Mouse (Mus musculus) lung, embryonic 16.5 days (tissue): ENCODE data around the gene Usp45. TPM values are rescaled to one million over a fixed set of nuclear protein-coding genes. Genes with fewer than 3 reads are reported as not detected.
"Not testable (repeated sequence)": the region's sequence is repeated elsewhere in the genome, so short reads cannot be mapped to it uniquely, and the experiment has no call there.

ENCODE experiments used
- ATAC-seq: fragments of 200-750 bp; cut with Nextera tagmentation; 2 replicates; pipeline ENCODE4 v1.8.0; 2017; ENCODE audit warnings: low read depth, mild to moderate bottlenecking, moderate library complexity
- H3K27ac ChIP-seq: fragments of 300-500 bp; sonication (generic); 2 replicates; pipeline ENCODE4 v1.5.1; 2014; ENCODE audit warnings: mild to moderate bottlenecking, control low read depth, low read length
- H3K27me3 ChIP-seq: fragments of 300-500 bp; sonication (generic); 2 replicates; pipeline ENCODE4 v1.6.1; 2014; ENCODE audit warnings: low read depth, low read length, mixed read lengths; ENCODE audit not compliant: control insufficient read depth, insufficient read depth
- H3K36me3 ChIP-seq: fragments of 300-500 bp; sonication (generic); 2 replicates; pipeline ENCODE4 v1.6.1; 2014; ENCODE audit warnings: low read length; ENCODE audit not compliant: control insufficient read depth, insufficient read depth
- H3K4me1 ChIP-seq: fragments of 300-500 bp; sonication (generic); replicated peaks from 2 replicates; pipeline ENCODE4 v1.6.1; 2014; ENCODE audit warnings: low read length, mixed read lengths; ENCODE audit not compliant: control insufficient read depth, insufficient read depth
- H3K4me2 ChIP-seq: fragments of 300-500 bp; sonication (generic); 2 replicates; pipeline ENCODE4 v1.6.1; 2014; ENCODE audit warnings: low read depth, low read length, control low read depth
- H3K4me3 ChIP-seq: fragments of 300-500 bp; sonication (generic); 2 replicates; pipeline ENCODE4 v1.5.1; 2014; ENCODE audit warnings: mild to moderate bottlenecking, low read length, control low read depth
- H3K9ac ChIP-seq: fragments of 300-500 bp; sonication (generic); 2 replicates; pipeline ENCODE4 v1.6.1; 2014; ENCODE audit warnings: low read length, control low read depth
- H3K9me3 ChIP-seq: fragments of 300-500 bp; sonication (generic); 2 replicates; pipeline ENCODE4 v1.6.1; 2016; ENCODE audit warnings: low read length; ENCODE audit not compliant: control insufficient read depth
- WGBS: fragments of 180-500 bp; shearing (Covaris S2); extraction: QIAGEN DNeasy Blood & Tissue Kit; methylation state at CpG from one replicate; pipeline ENCODE4 v1.1.7; 2014; 5-methylcytosine and 5-hydroxymethylcytosine counted together
- polyA plus RNA-seq: library from polyadenylated mRNA; unstranded; fragments of >200 nt; fragmentation: Nextera tagmentation; extraction: Ambion mirVana; gene quantifications from 2 replicates; pipeline ENCODE4 v1.2.1, GENCODE M21; 2015

The Usp45 gene
- 9.5 and 10.5 TPM in 2 replicates for polyA plus RNA-seq

DNA sequence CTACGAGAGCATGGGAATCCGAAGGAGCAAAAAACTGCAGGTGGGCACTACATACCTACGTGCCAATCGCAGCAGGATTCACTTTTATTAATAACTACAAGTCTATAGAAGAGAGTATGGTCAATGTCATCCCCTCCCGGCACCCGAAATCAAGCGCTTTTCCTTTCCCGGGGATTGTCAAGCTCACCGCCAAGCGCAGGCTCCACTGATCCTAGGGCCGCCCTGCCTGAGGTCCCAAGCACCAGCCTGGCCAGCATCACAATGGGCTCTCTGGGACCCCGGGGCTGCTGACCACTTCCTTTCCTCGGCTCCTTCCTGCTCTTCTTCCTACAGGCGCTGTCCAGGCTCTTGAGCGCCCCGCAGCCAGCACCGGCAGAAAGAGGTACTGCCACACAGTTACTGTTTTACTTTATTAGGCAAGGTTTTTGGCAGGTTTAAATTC, at the start of gene Usp45, which contains the start of gene Tstd3:
Gene Usp45, plus strand, starts transcription at position 294 of the 442 bp plus-strand sequence.
Gene Tstd3, minus strand, starts transcription at position 350 of the 442 bp plus-strand sequence.
- H3K4me2 ChIP-seq: peak within 1 kb of the TSS; percentile 88
- peak; percentile 89 for ATAC-seq
- under 1% methylated on average over 17 of the region's 17 CpGs for WGBS
- H3K27me3 ChIP-seq: no peaks in the 10 kb centered on the region
- peak within 1 kb of the TSS; percentile 70 for H3K9ac ChIP-seq
- H3K9me3 ChIP-seq: no peaks in the 10 kb centered on the region
- H3K4me3 ChIP-seq: peak within 1 kb of the TSS; percentile 71
- H3K4me1 ChIP-seq: peaks cover 4% of the 10 kb centered on the region; the same call in 1 of the 2 replicates
- no peaks in the 10 kb centered on the region for H3K36me3 ChIP-seq
- H3K27ac ChIP-seq: no peak within 1 kb of the TSS

DNA sequence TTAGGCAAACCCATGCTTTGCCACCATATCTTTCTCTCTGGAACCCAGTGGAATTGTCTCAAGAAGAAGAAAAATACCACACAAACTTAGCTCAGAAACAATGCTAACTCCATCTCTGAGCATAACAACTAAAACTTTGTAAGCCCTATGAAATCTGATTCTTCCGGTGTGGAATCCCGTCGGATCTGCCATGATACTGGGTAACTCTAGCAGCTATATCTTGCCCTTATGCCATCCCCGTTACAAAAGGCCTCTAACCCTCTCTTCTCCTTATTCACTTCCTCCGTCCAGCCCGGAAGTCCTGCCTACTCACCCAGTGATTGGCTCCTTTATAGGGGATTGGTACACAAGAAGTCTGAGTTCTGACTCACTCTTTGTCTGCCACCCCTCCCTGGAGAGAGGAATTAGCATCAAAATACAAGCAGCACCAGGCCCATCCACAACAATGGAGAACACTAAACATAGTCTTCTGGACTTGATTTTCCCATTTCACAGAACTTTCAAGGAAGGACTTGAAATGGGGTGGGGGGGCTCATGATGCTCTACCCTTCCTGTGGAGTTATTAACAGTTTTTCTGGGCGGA, 44.1 kb upstream of the Usp45 start:
- ATAC-seq: no peak
- Histone ChIP-seq H3K4me3 (no peak overlapping the region), H3K4me1 (no peaks in the 10 kb centered on the region), H3K27me3 (no peaks in the 10 kb centered on the region), H3K9me3 (no peaks in the 10 kb centered on the region), H3K4me2 (no peak overlapping the region), H3K36me3 (no peaks in the 10 kb centered on the region), H3K27ac (no peak overlapping the region), H3K9ac (no peak overlapping the region)
- 58% methylated on average over 7 of the region's 7 CpGs for WGBS

DNA sequence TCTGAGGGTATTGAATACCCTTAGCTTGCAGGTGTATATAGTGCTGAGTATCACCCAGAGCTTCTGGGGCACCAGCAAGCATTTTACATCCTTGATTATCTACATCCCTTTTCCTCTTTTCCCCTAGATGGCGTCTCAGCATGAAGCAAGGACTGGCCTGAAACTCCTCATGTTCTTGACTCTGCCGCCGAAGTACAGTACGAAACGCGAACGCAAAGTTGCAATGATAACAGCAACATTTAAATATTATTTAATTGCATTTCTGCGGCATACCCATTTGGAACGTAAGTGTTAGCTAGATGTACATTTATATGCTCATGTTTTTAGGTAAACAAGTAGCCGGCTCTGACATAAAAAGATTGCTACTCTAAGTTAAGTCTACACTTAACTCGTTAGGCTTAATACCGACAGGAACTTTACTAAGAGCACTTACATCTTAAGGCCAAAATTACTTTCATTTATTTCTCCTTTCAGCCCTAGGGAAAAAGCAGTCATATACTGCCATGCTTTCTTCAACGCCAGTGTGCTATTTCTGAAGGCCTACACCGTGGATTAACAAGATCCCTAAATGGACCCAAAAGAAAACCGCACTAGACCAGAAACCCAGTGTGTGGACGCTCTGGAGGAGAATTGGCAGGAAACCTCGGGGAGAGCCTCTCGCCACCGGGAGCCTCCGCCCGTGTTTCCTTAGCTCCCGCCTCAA, 39.9 kb upstream of the Usp45 start:
- Histone ChIP-seq H3K27ac (peak overlapping the region; percentile 87), H3K36me3 (no peaks in the 10 kb centered on the region), H3K4me1 (peaks cover 4% of the 10 kb centered on the region), H3K27me3 (no peaks in the 10 kb centered on the region), H3K4me3 (peak overlapping the region; percentile 77), H3K9me3 (no peaks in the 10 kb centered on the region), H3K9ac (peak overlapping the region; percentile 85), H3K4me2 (peak overlapping the region; percentile 85)
- peak; percentile 67 for ATAC-seq
- under 1% methylated on average over 22 of the region's 22 CpGs for WGBS

DNA sequence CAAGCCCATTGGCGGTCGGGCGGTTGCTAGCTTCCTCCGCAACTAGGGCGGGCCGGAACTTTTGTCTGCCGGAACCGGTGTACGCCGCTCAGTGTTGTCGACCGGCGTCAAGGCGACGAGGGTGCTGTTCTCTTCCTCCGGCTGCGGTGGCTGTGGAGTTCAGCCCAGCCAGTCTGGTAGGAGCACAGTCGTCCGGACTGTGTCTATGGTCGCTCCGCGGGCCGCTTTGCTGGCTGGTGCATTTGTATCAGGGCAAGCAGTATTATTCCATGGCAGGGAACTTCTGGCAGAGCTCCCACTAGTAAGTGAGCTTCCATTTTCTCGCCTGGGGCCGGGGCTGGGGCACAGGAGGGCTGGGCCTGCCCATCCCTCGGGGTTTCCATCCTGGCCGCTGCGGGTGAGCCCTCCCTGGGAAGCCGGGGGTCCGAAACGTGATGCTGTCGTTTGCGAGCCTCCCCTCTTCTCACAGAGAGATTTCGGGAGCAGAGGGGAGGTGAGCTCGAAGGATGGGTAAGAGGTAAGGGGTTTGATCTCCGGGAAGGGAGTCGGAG, 39.3 kb upstream of the Usp45 start, which contains the start of gene Ccnc:
Gene Ccnc, plus strand, starts transcription at position 87 of the 551 bp plus-strand sequence.
- Histone ChIP-seq H3K4me2 (peak within 1 kb of the TSS; percentile 85), H3K36me3 (no peaks in the 10 kb centered on the region), H3K9ac (peak within 1 kb of the TSS; percentile 85), H3K9me3 (no peaks in the 10 kb centered on the region), H3K4me3 (peak within 1 kb of the TSS; percentile 77), H3K27me3 (no peaks in the 10 kb centered on the region), H3K4me1 (peaks cover 4% of the 10 kb centered on the region), H3K27ac (peak within 1 kb of the TSS; percentile 87)
- WGBS: 0% methylated on average over 36 of the region's 37 CpGs
- ATAC-seq: peak; percentile 98

DNA sequence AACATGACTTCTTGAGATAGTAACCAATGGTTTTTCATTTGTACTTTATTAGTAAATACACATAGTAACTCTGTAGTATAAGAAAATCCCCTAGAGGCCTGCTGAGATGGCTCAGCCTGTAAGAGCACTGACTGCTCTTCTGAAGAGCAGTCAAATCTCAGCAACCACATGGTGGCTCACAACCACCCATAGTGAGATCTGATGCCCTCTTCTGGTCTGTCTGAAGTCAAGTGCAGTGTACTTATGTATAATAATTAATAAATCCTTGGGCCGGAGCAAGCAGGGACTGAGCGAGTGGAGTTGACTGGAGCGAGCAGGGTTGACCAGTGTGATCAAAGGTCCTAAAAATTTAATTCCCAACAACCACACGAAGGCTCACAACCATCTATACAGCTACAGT, 27.8 kb upstream of the Usp45 start:
- no peaks in the 10 kb centered on the region for H3K4me1 ChIP-seq
- peak; percentile 38; the same call in 1 of the 2 replicates for ATAC-seq
- H3K4me3 ChIP-seq: no peak overlapping the region
- H3K4me2 ChIP-seq: no peak overlapping the region
- H3K27me3 ChIP-seq: no peaks in the 10 kb centered on the region
- no peaks in the 10 kb centered on the region for H3K9me3 ChIP-seq
- whole genome bisulfite sequencing: 55% methylated on average over 4 of the region's 4 CpGs
- peaks cover 3% of the 10 kb centered on the region for H3K36me3 ChIP-seq
- no peak overlapping the region for H3K9ac ChIP-seq
- H3K27ac ChIP-seq: no peak overlapping the region

DNA sequence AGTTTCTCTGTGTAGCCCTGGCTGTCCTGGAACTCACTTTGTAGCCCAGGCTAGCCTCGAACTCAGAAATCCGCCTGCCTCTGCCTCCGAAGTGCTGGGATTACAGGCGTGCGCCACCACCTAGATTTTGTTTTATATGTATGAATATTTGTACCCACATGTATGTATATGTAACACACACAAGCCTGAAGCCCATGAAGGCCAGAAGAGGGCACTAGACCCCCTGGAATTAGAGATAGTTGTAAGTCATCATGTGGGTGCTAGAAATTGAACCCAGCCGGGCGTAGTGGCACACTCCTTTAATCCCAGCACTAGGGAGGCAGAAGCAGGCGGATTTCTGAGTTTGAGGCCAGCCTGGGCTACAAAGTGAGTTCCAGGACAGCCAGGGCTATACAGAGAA, 22.8 kb upstream of the Usp45 start:
- H3K4me1 ChIP-seq, ATAC-seq, H3K4me2 ChIP-seq, H3K9ac ChIP-seq, H3K36me3 ChIP-seq, H3K9me3 ChIP-seq, H3K27ac ChIP-seq, H3K27me3 ChIP-seq, H3K4me3 ChIP-seq: not testable (repeated sequence)
- WGBS: 97% methylated on average over 8 of the region's 8 CpGs

DNA sequence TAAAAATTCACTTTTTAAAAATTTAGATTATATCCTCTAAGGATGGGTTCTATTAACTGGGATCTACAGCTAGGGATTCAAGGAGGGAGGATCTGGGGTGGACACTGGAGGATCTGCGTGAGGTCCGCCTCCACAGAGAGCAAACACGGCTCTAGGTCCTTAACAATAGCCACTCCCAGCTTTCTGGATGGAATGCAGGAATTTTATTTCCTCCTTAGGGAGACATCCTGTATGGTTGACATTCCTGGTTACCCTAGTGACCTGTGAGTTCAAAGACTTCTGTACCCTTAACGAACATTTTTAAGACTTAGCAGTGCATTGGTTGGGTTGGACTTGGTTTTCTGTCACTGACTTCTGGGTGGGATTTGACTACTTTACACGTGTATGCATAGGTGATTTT, 21.2 kb upstream of the Usp45 start:
- Histone ChIP-seq H3K9ac (no peak overlapping the region), H3K27me3 (no peaks in the 10 kb centered on the region), H3K27ac (no peak overlapping the region), H3K36me3 (0 out of 2 replicates have a peak, but pooled peaks cover 5% of the 10 kb centered on the region), H3K9me3 (no peaks in the 10 kb centered on the region), H3K4me3 (no peak overlapping the region), H3K4me2 (no peak overlapping the region), H3K4me1 (no peaks in the 10 kb centered on the region)
- ATAC-seq: 0 out of 2 replicates have a peak, but pooled peaks have one; percentile 47
- 52% methylated on average over 5 of the region's 5 CpGs for WGBS

DNA sequence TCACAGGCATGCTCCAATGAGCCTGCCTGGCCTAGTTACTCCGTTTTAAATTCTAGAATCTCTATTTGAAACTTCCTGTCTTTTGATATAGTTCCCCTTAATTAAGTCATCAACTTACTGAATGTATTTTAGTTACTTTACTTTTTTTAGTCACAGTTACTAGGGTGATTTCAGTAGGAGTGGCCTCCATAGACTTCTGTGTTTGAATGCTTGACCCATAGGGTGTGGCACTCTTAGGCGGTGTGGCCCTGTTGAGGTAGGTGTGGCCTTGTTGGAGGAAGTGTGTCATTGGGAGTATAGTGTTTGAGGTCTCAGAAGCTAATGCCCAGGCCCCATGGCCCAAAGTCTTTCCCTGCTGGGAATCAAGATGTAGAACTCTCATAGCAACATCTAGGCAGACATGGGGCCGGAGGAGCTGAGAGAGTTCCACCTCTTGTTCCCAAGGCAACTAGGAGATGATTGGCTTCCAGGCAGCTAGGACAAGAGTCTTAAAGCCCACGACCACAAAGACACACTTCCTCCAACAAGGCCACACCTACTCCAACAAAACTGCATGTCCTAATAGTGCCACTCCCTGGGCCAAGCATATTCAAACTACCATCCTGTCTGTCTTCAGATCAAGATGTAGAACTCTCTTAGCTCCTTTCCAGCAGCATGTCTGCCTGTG, 11.7 kb upstream of the Usp45 start:
- Histone ChIP-seq H3K36me3 (peaks cover 3% of the 10 kb centered on the region; the same call in 1 of the 2 replicates), H3K9ac (no peak overlapping the region), H3K9me3 (0 out of 2 replicates have a peak, but pooled peaks cover 2% of the 10 kb centered on the region), H3K4me1 (no peaks in the 10 kb centered on the region), H3K27ac (no peak overlapping the region), H3K27me3 (no peaks in the 10 kb centered on the region), H3K4me2 (no peak overlapping the region), H3K4me3 (no peak overlapping the region)
- ATAC-seq: peak; percentile 57; the same call in 1 of the 2 replicates
- 70% methylated on average over 4 of the region's 4 CpGs for WGBS
